Mouse (Mus musculus) olfactory bulb, adult 2 months (tissue): ENCODE measurements at regions not wholly inside any gene's neighbourhood (a gene's known extent, or its start where the extent isn't known, plus 50 kb on each side); places are given as distances from the start of the nearest gene placed in this dataset.

Experiments used
- CTCF ChIP-seq: fragments of 200-500 bp; IDR thresholded peaks from 2 replicates; pipeline ENCODE4 v1.5.1; 2012; ENCODE audit warnings: low read depth, mild to moderate bottlenecking, low read length, moderate library complexity; ENCODE audit not compliant: insufficient read depth
- POLR2A ChIP-seq: fragments of 200-500 bp; IDR thresholded peaks from 2 replicates; pipeline ENCODE4 v1.6.1; 2012; ENCODE audit warnings: mild to moderate bottlenecking, low read depth, low read length, moderate library complexity; ENCODE audit not compliant: insufficient read depth

GRCm38 (mm10) chr13:45255277-45255676 lies 134.3 kb upstream of the Mylip start:
- TF ChIP-seq POLR2A (no peak), CTCF (no peak)
